Mouse (Mus musculus) hindbrain, embryonic 15.5 days (tissue): ENCODE data around the gene Glrx2. TPM values are rescaled to one million over a fixed set of nuclear protein-coding genes. Genes with fewer than 3 reads are reported as not detected.
"Not testable (repeated sequence)": the region's sequence is repeated elsewhere in the genome, so short reads cannot be mapped to it uniquely, and the experiment has no call there.

Source experiments
- ATAC-seq: fragments of 200-750 bp; cut with Nextera tagmentation; 2 replicates; pipeline ENCODE4 v1.8.0; 2017; ENCODE audit warnings: low read depth, moderate number of reproducible peaks, moderate TSS enrichment; ENCODE audit not compliant: low FRiP score
- H3K27ac ChIP-seq: fragments of 300-500 bp; sonication (generic); replicated peaks from 2 replicates; pipeline ENCODE4 v1.5.1; 2015; ENCODE audit warnings: mild to moderate bottlenecking, inconsistent platforms
- H3K27me3 ChIP-seq: fragments of 300-500 bp; sonication (generic); 2 replicates; pipeline ENCODE4 v1.6.1; 2015; ENCODE audit warnings: control low read depth, inconsistent platforms
- H3K36me3 ChIP-seq: fragments of 300-500 bp; sonication (generic); 2 replicates; pipeline ENCODE4 v1.6.1; 2015; ENCODE audit warnings: control low read depth, inconsistent platforms
- H3K4me1 ChIP-seq: fragments of 300-500 bp; sonication (generic); replicated peaks from 2 replicates; pipeline ENCODE4 v1.6.1; 2015; ENCODE audit warnings: control low read depth, inconsistent platforms
- H3K4me2 ChIP-seq: fragments of 300-500 bp; sonication (generic); 2 replicates; pipeline ENCODE4 v1.6.1; 2015; ENCODE audit warnings: moderate library complexity, mild to moderate bottlenecking, inconsistent platforms
- H3K4me3 ChIP-seq: fragments of 300-500 bp; sonication (generic); 2 replicates; pipeline ENCODE4 v1.5.1; 2015; ENCODE audit warnings: mild to moderate bottlenecking, inconsistent platforms
- H3K9ac ChIP-seq: fragments of 300-500 bp; sonication (generic); 2 replicates; pipeline ENCODE4 v1.6.1; 2015; ENCODE audit warnings: inconsistent platforms
- H3K9me3 ChIP-seq: fragments of 300-500 bp; sonication (generic); 2 replicates; pipeline ENCODE4 v1.6.1; 2016; ENCODE audit warnings: control low read depth, inconsistent platforms
- whole genome bisulfite sequencing: fragments of 180-500 bp; shearing (Covaris S2); methylation state at CpG from one replicate; pipeline ENCODE4 v1.1.7; 2015; 5-methylcytosine and 5-hydroxymethylcytosine counted together
- polyA plus RNA-seq: library from polyadenylated mRNA; unstranded; fragments of >200 nt; fragmentation: Nextera tagmentation; extraction: Ambion mirVana; gene quantifications from 2 replicates; pipeline ENCODE4 v1.2.1, GENCODE M21; 2015

Gene Glrx2
- polyA plus RNA-seq = 118 and 125 TPM in 2 replicates

GRCm38 (mm10) chr1:143716038-143716437, at the start of gene Glrx2:
Gene Glrx2 (plus strand): TSS chr1:143716338.
- WGBS = no CpG with 5 or more reads among the region's 2 CpGs
- not testable (repeated sequence) for H3K36me3 ChIP-seq, H3K4me3 ChIP-seq, H3K27ac ChIP-seq, ATAC-seq, H3K27me3 ChIP-seq, H3K9me3 ChIP-seq, H3K9ac ChIP-seq, H3K4me1 ChIP-seq, H3K4me2 ChIP-seq

DNA sequence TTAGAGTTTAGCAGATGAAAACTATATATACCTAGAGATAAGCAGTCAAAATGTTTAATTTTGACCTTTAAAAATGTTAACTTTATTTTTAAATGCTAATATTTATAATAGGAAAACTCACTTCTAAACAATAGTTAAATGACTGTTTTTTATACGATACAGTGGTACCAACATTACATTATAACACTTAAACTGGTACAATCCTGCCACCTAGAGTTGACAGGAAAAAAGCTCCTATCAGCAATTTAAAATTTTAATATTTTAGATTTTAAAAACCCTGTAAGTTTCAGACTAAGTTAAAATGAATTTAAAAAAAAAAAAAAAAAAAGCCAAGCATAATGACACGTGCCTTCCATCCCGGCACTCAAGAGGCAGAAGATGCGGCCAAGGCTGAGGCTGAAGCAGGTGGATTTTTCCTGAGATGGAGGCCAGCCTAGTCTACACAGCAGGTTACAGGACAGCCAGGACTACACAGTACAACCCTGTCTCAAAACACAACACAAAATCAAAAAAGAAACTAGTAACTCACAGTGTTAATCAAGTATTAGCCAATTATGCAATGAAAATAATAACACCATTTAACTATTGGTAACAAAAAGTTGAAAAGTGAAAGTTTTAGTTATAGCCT, 40.3 kb upstream of the Glrx2 start:
- no peaks in the 10 kb centered on the region for H3K27me3 ChIP-seq
- 79% methylated on average over 4 of the region's 4 CpGs for WGBS
- H3K36me3 ChIP-seq = peaks cover 18% of the 10 kb centered on the region
- no peak for ATAC-seq
- no peaks in the 10 kb centered on the region for H3K9me3 ChIP-seq
- H3K4me1 ChIP-seq = no peaks in the 10 kb centered on the region
- no peak overlapping the region for H3K9ac ChIP-seq
- H3K27ac ChIP-seq = no peak overlapping the region
- no peak overlapping the region for H3K4me2 ChIP-seq
- no peak overlapping the region for H3K4me3 ChIP-seq

DNA sequence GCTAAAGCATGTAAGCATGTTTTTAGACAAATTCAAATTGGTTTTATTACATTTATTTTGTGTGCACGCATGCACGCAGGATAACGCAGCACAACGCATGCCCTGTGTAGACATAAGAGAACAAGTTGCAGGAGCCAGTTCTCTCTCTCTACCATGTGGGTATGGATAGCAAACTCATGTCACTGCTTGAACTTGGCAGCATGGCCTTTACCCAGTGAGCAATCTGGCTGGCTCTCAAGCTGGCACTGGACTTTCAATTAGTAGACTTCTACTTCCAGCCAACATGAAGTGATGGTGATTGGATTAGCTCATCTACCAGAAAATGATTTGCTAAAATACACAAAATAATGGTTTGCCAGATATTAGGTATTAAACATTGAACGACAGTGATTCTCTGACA, 35.0 kb upstream of the Glrx2 start:
- 91% methylated on average over 5 of the region's 5 CpGs for WGBS
- Histone ChIP-seq H3K9me3 (no peaks in the 10 kb centered on the region), H3K36me3 (peaks cover 20% of the 10 kb centered on the region), H3K4me2 (no peak overlapping the region), H3K27me3 (no peaks in the 10 kb centered on the region), H3K27ac (no peak overlapping the region), H3K9ac (no peak overlapping the region), H3K4me1 (no peaks in the 10 kb centered on the region), H3K4me3 (no peak overlapping the region)
- no peak for ATAC-seq

- Histone ChIP-seq H3K9me3 (no peaks in the 10 kb centered on the region), H3K27me3 (no peaks in the 10 kb centered on the region), H3K27ac (no peak overlapping the region), H3K36me3 (peaks cover 26% of the 10 kb centered on the region), H3K9ac (no peak overlapping the region), H3K4me2 (no peak overlapping the region), H3K4me3 (no peak overlapping the region), H3K4me1 (no peaks in the 10 kb centered on the region)
- ATAC-seq = no peak
- WGBS = 87% methylated on average over 3 of the region's 3 CpGs
These were observed 31.3 kb upstream of the Glrx2 start for GRCm38 (mm10) chr1:143684849-143685248.

GRCm38 (mm10) chr1:143701736-143702135, 14.4 kb upstream of the Glrx2 start:
- Histone ChIP-seq H3K27me3 (no peaks in the 10 kb centered on the region), H3K27ac (peak overlapping the region; percentile 87; the same call in 1 of the 2 replicates), H3K4me1 (peaks cover 24% of the 10 kb centered on the region), H3K9me3 (no peaks in the 10 kb centered on the region), H3K4me2 (peak overlapping the region; percentile 79), H3K4me3 (peak overlapping the region; percentile 97), H3K36me3 (peaks cover 6% of the 10 kb centered on the region; the same call in 1 of the 2 replicates), H3K9ac (peak overlapping the region; percentile 70)
- under 1% methylated on average over 13 of the region's 13 CpGs for WGBS
- ATAC-seq = no peak

DNA sequence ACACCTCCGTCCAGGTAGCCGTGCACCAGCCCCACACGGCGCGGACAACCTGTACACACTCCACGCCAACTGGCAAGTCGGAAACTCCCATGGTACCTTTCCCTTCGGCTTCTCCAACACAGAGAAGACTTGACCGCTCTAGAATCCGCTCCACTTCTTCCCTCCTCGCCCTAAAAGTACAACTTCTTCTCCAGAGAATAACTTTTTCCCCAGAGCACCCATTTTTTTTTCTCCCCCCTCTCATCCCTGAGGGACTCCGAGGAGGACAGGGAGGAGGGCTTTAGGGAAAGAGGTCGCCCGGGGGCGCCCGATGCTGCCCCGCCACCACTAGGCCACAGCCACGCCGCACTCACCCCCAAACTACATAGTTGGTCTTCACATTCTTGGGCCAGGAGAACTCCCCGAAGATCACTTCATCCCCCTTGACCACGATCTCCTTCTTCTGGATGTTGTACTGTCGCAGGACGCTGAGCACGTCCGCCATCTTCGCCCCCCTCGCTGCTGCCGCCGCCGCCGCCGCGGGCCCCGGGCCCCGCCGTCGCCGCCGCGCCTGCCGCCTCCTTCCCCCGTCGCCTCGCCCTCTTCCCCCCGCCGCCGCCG, 13.9 kb upstream of the Glrx2 start:
- peak; percentile 78; the same call in 1 of the 2 replicates for ATAC-seq
- Histone ChIP-seq H3K9ac (peak overlapping the region; percentile 70), H3K4me3 (peak overlapping the region; percentile 97), H3K27ac (peak overlapping the region; percentile 87), H3K9me3 (no peaks in the 10 kb centered on the region), H3K4me1 (peaks cover 24% of the 10 kb centered on the region), H3K4me2 (peak overlapping the region; percentile 79), H3K27me3 (no peaks in the 10 kb centered on the region), H3K36me3 (peaks cover 6% of the 10 kb centered on the region; the same call in 1 of the 2 replicates)
- 1% methylated on average over 37 of the region's 48 CpGs for WGBS

DNA sequence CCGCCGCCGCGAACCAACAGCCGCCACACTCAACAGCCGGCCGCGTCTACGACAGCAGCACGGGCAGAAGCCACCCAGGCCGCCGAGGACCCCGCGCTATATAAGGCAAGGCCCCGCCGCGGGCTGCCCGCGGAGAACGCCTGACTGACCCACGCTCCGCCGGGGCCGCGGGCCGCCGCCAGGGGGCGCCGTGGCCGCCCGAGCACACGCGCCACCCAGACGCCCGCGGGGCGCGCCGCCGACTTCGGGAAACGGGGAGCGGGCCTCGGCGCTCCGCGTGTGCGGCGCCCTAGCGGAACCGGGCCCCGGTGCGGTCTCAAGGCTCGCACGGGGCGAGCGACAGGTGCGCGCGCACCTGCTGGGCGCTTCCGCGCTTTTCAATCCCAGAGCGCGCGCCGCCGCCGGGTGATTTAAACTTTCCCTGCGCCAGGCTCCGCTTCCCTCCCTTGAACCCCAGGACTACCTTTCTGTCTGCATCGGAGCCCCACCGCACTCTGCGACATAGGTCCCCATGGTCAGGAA, 13.3 kb upstream of the Glrx2 start, which contains the start of gene Cdc73:
Cdc73 (minus strand) TSS at position 153 of the 522 bp plus-strand sequence.
- H3K4me3 ChIP-seq = peak within 1 kb of the TSS; percentile 97
- H3K9me3 ChIP-seq = no peaks in the 10 kb centered on the region
- H3K27ac ChIP-seq = peak within 1 kb of the TSS; percentile 87
- H3K4me2 ChIP-seq = peak within 1 kb of the TSS; percentile 88
- peaks cover 24% of the 10 kb centered on the region for H3K4me1 ChIP-seq
- under 1% methylated on average over 71 of the region's 74 CpGs for WGBS
- peak within 1 kb of the TSS; percentile 70 for H3K9ac ChIP-seq
- ATAC-seq = peak; percentile 99
- peaks cover 3% of the 10 kb centered on the region; the same call in 1 of the 2 replicates for H3K36me3 ChIP-seq
- H3K27me3 ChIP-seq = no peaks in the 10 kb centered on the region

DNA sequence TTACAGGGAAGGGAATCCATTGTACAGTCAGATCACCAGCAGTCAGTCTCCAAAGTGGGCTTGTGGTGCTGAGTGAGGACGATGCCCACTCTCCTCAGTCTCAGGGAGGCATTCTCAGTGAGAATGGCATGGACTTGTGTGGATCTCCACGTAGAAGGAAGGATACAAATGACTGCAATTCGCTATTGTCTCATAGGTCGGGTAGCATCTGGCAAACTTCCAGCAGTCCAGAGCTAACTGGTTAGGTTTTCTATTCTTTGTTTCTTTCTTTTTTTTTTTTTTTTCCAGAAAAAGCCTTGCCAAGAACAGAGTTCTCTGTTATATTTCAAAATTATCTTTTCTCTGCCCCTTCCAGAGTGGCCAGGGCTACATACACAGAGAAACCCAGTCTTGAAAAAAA, 9.1 kb upstream of the Glrx2 start:
- H3K9ac ChIP-seq = no peak overlapping the region
- no peak overlapping the region for H3K27ac ChIP-seq
- WGBS = 41% methylated on average over 4 of the region's 4 CpGs
- H3K4me3 ChIP-seq = no peak overlapping the region
- H3K36me3 ChIP-seq = no peaks in the 10 kb centered on the region
- peaks cover 5% of the 10 kb centered on the region for H3K4me1 ChIP-seq
- H3K4me2 ChIP-seq = no peak overlapping the region
- no peak for ATAC-seq
- H3K9me3 ChIP-seq = no peaks in the 10 kb centered on the region
- no peaks in the 10 kb centered on the region for H3K27me3 ChIP-seq

DNA sequence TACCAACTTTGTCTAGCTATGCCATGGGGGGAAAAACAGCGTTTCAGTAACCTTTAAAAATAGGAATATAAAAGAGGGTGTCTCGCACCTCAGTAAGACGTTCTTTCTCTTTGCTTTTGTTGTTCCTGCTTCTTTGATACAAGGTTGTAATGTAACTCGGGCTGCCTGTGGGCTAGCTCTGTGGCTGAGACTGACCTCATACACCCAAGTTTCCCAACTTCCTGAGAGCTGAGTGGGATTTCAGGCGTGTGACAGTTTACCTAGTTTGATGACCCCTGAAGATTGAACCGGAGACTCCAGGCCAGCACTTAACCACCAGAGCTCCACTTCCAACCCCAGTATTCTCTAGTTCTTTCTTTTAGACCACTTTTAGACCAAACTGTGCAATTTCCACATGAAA, 7.8 kb upstream of the Glrx2 start:
- Histone ChIP-seq H3K9ac (no peak overlapping the region), H3K27ac (no peak overlapping the region), H3K4me3 (no peak overlapping the region), H3K9me3 (no peaks in the 10 kb centered on the region), H3K27me3 (no peaks in the 10 kb centered on the region), H3K4me2 (no peak overlapping the region), H3K4me1 (peaks cover 2% of the 10 kb centered on the region), H3K36me3 (no peaks in the 10 kb centered on the region)
- no peak for ATAC-seq
- WGBS = 76% methylated on average over 6 of the region's 6 CpGs

- no peak for ATAC-seq
These were observed 6.0 kb upstream of the Glrx2 start for GRCm38 (mm10) chr1:143709966-143710626.

DNA sequence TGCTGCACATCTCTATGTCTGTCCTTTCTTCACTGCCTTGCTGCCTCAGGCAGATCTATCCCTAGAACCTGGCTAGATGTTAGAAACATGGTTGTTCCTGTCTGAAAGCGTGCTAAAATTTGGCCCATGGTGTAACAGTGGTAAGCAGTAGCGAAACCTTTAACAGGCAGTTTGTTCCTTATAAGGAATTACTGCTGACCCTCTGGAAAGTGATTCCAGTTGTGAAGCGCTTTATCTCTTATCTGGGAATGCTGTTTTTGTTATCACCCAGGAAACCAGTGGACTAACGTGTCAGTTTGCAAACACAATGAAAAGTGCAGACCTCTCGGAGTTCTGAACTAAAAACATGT, 5.5 kb upstream of the Glrx2 start:
- H3K27me3 ChIP-seq = no peaks in the 10 kb centered on the region
- WGBS = 85% methylated on average over 5 of the region's 5 CpGs
- no peaks in the 10 kb centered on the region for H3K36me3 ChIP-seq
- H3K27ac ChIP-seq = no peak overlapping the region
- no peak overlapping the region for H3K9ac ChIP-seq
- no peaks in the 10 kb centered on the region for H3K4me1 ChIP-seq
- ATAC-seq = no peak
- H3K9me3 ChIP-seq = no peaks in the 10 kb centered on the region
- no peak overlapping the region for H3K4me3 ChIP-seq
- H3K4me2 ChIP-seq = no peak overlapping the region

More at GRCm38 (mm10) chr1:143709966-143710626, 6.0 kb upstream of the Glrx2 start:
- Histone ChIP-seq H3K4me1 (no peaks in the 10 kb centered on the region), H3K4me3 (no peak overlapping the region), H3K36me3 (no peaks in the 10 kb centered on the region), H3K27ac (no peak overlapping the region), H3K27me3 (no peaks in the 10 kb centered on the region), H3K9ac (no peak overlapping the region), H3K4me2 (no peak overlapping the region), H3K9me3 (no peaks in the 10 kb centered on the region)
- 64% methylated on average over 7 of the region's 7 CpGs for WGBS

DNA sequence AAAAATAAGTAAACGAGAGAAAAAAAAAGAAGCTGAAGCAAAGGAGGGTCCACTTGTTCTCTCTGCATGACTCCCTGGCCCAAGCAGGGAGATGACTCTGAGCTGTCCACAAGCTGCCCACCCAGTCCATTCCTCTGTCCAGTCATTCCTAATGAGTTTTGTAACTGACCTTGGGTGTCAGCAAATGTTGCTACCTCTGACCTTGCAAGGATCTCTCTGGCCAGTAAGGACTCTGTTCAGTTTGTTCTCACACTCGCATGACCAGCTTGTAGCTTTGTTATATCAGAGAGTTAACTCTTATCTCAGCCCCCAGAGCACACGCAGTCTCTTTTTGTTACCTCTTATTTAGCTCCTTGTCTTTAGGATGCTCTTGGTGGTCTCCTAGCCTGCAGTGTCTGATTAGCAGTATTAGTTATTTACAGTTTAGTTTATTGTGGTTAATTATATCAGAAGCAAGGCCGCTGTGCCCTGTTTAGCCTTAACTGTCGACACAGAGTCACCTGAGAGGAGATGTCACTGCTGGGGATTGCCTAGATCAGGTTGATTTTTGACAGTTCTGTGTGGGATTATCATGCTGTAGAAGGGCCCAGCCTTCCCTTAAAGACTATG, 8.4 kb downstream of the Glrx2 start:
- H3K27ac ChIP-seq = no peak overlapping the region
- 89% methylated on average over 5 of the region's 5 CpGs for WGBS

More for the DNA sequence above, 8.4 kb downstream of the Glrx2 start:
- Histone ChIP-seq H3K4me3 (no peak overlapping the region), H3K36me3 (no peaks in the 10 kb centered on the region), H3K27me3 (no peaks in the 10 kb centered on the region), H3K9ac (no peak overlapping the region), H3K9me3 (no peaks in the 10 kb centered on the region), H3K4me2 (no peak overlapping the region), H3K4me1 (no peaks in the 10 kb centered on the region)
- ATAC-seq = no peak
